Mouse (Mus musculus) cortical plate, adult 2 months (tissue): ENCODE results near the gene Ccl12.

Experiments
- CTCF ChIP-seq: fragments of 200-500 bp; IDR thresholded peaks from 2 replicates; pipeline ENCODE4 v1.5.1; 2011; ENCODE audit warnings: mild to moderate bottlenecking, control low read depth, low read length; ENCODE audit not compliant: insufficient read depth; ENCODE audit errors: extremely low read depth
- POLR2A ChIP-seq: fragments of 200-500 bp; IDR thresholded peaks from 2 replicates; pipeline ENCODE4 v1.6.1; 2011; ENCODE audit warnings: mild to moderate bottlenecking, low read length, control low read depth; ENCODE audit not compliant: insufficient read depth; ENCODE audit errors: extremely low read depth

DNA sequence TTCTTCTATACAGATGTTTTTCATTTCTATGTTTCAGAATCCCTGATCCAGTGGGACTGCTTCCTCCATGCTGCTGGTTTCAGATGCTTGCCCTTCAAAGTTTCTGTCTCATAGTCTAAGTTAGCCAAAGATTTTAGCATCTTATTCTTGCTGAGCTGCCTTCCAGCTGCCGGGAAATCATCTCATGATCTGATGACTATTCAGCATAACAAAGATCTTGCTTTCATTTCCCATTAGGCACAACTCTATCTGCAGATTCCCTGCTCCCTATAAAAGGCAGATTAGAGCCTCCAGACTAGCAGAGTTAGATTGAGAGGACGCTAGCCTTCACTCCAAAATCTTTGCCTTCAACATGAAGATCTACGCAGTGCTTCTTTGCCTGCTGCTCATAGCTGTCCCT, 13.2 kb downstream of the Ccl12 start, which contains the start of gene Ccl8:
- TF ChIP-seq CTCF (no peak), POLR2A (no peak)
